Mouse (Mus musculus) MEL (cell line): Measurements from ENCODE around the gene Fxyd5. TPM values are rescaled to one million over a fixed set of nuclear protein-coding genes. Genes with fewer than 3 reads are reported as not detected.

Experiments
- DNase-seq: peaks from one replicate; pipeline ENCODE4 v3.0.0; 2011; ENCODE audit warnings: low read depth, low spot score
- H3K27ac ChIP-seq: 2 replicates; pipeline ENCODE4 v1.5.1; 2012; ENCODE audit warnings: low read depth, mild to moderate bottlenecking, control low read depth, low read length, moderate library complexity; ENCODE audit not compliant: control insufficient read depth
- H3K27me3 ChIP-seq, 2 experiments: fragments of 150-350 bp in 1 of 2; sonication (generic) in 1 of 2; 2 replicates each; pipeline ENCODE4 v1.6.1; 2012; ENCODE audit warnings: low read length in 2 of 2, mild to moderate bottlenecking in 2 of 2, improper control_type of control experiment in 1 of 2, moderate library complexity in 1 of 2; ENCODE audit not compliant: insufficient read depth in 2 of 2, control insufficient read depth in 1 of 2
- H3K36me3 ChIP-seq, 2 experiments: 2 replicates each; pipeline ENCODE4 v1.6.1; 2012 to 2014; ENCODE audit warnings: low read length in 2 of 2, improper control_type of control experiment in 1 of 2, inconsistent platforms in 1 of 2, mild to moderate bottlenecking in 1 of 2; ENCODE audit not compliant: insufficient read depth in 2 of 2, control insufficient read depth in 1 of 2
- H3K4me1 ChIP-seq, 2 experiments: fragments of 150-350 bp in 1 of 2; sonication (generic) in 1 of 2; 2 replicates each; pipeline ENCODE4 v1.6.1; 2012; ENCODE audit warnings: low read length in 2 of 2, improper control_type of control experiment in 1 of 2, mild to moderate bottlenecking in 1 of 2; ENCODE audit not compliant: insufficient read depth in 2 of 2, control insufficient read depth in 1 of 2
- H3K4me3 ChIP-seq, 2 experiments: fragments of 150-350 bp in 1 of 2; sonication (generic) in 1 of 2; 2 replicates each; pipeline ENCODE4 v1.5.1; 2012; ENCODE audit warnings: low read depth in 2 of 2, low read length in 2 of 2, mild to moderate bottlenecking in 2 of 2, moderate library complexity in 2 of 2, control low read depth in 1 of 2, improper control_type of control experiment in 1 of 2; ENCODE audit not compliant: control insufficient read depth in 1 of 2, insufficient read depth in 1 of 2
- H3K79me2 ChIP-seq: 2 replicates; pipeline ENCODE4 v1.6.1; 2012; ENCODE audit warnings: mild to moderate bottlenecking, low read length, moderate library complexity; ENCODE audit not compliant: control insufficient read depth, poor library complexity, insufficient read depth
- H3K9ac ChIP-seq: 2 replicates; pipeline ENCODE4 v1.6.1; 2012; ENCODE audit warnings: low read depth, mild to moderate bottlenecking, control low read depth, low read length, moderate library complexity; ENCODE audit not compliant: control insufficient read depth, poor library complexity, severe bottlenecking
- H3K9me3 ChIP-seq: fragments of 150-350 bp; sonication (generic); replicated peaks from 2 replicates; pipeline ENCODE4 v1.6.1; 2012; ENCODE audit warnings: mild to moderate bottlenecking, low read length, improper control_type of control experiment, moderate library complexity; ENCODE audit not compliant: insufficient read depth
- BHLHE40 ChIP-seq: IDR thresholded peaks from 2 replicates; pipeline ENCODE4 v1.6.1; 2012; ENCODE audit warnings: low read depth, mild to moderate bottlenecking, inconsistent platforms, low read length, improper control_type of control experiment, borderline replicate concordance
- CTCF ChIP-seq, 3 experiments: IDR thresholded peaks in 2 of 3; conservative IDR thresholded peaks in 1 of 3; 2 replicates each; pipeline ENCODE4 v1.5.1; 2011 to 2012; ENCODE audit warnings: low read length in 3 of 3, low read depth in 2 of 3, mild to moderate bottlenecking in 2 of 3, improper control_type of control experiment in 1 of 3, inconsistent platforms in 1 of 3, mixed read lengths in 1 of 3, moderate library complexity in 1 of 3; ENCODE audit not compliant: control insufficient read depth in 1 of 3, insufficient read depth in 1 of 3, poor library complexity in 1 of 3, severe bottlenecking in 1 of 3
- E2F4 ChIP-seq: IDR thresholded peaks from 2 replicates; pipeline ENCODE4 v1.6.1; 2011; ENCODE audit warnings: low read depth, low read length, improper control_type of control experiment, borderline replicate concordance
- ELF1 ChIP-seq: IDR thresholded peaks from 2 replicates; pipeline ENCODE4 v1.6.1; 2014; ENCODE audit warnings: low read depth, mild to moderate bottlenecking, inconsistent platforms, low read length, improper control_type of control experiment, moderate library complexity
- ETS1 ChIP-seq: IDR thresholded peaks from 2 replicates; pipeline ENCODE4 v1.6.1; 2012; ENCODE audit warnings: low read depth, mild to moderate bottlenecking, inconsistent platforms, low read length, improper control_type of control experiment, moderate library complexity
- GATA1 ChIP-seq: IDR thresholded peaks from 2 replicates; pipeline ENCODE4 v1.6.1; 2011; ENCODE audit warnings: low read depth, low read length, improper control_type of control experiment
- HCFC1 ChIP-seq: IDR thresholded peaks from 2 replicates; pipeline ENCODE4 v1.6.1; 2012; ENCODE audit warnings: low read depth, mild to moderate bottlenecking, inconsistent platforms, low read length, improper control_type of control experiment, moderate library complexity
- JUND ChIP-seq: IDR thresholded peaks from 2 replicates; pipeline ENCODE4 v1.6.1; 2011; ENCODE audit warnings: low read depth, mild to moderate bottlenecking, improper control_type of control experiment, low read length
- KAT2A ChIP-seq: conservative IDR thresholded peaks from 2 replicates; pipeline ENCODE4 v1.6.1; 2012; ENCODE audit warnings: low read depth, low read length, improper control_type of control experiment, inconsistent platforms
- MAFK ChIP-seq: IDR thresholded peaks from 2 replicates; pipeline ENCODE4 v1.6.1; 2011; ENCODE audit warnings: low read depth, mild to moderate bottlenecking, low read length, improper control_type of control experiment, borderline replicate concordance
- MAX ChIP-seq: IDR thresholded peaks from 2 replicates; pipeline ENCODE4 v1.6.1; 2011; ENCODE audit warnings: low read length, improper control_type of control experiment
- MAZ ChIP-seq: IDR thresholded peaks from 2 replicates; pipeline ENCODE4 v1.6.1; 2012; ENCODE audit warnings: low read depth, mild to moderate bottlenecking, inconsistent platforms, low read length, improper control_type of control experiment
- MEF2A ChIP-seq: IDR thresholded peaks from 2 replicates; pipeline ENCODE4 v1.6.1; 2014; ENCODE audit warnings: low read depth, mild to moderate bottlenecking, inconsistent platforms, low read length, improper control_type of control experiment; ENCODE audit not compliant: poor library complexity, insufficient replicate concordance, severe bottlenecking; ENCODE audit errors: extremely low read depth
- MYB ChIP-seq: IDR thresholded peaks from 2 replicates; pipeline ENCODE4 v1.6.1; 2011; ENCODE audit warnings: mild to moderate bottlenecking, low read depth, low read length, improper control_type of control experiment
- NELFE ChIP-seq: IDR thresholded peaks from 2 replicates; pipeline ENCODE4 v1.6.1; 2011; ENCODE audit warnings: low read depth, low read length, improper control_type of control experiment
- POLR2A ChIP-seq, 2 experiments: IDR thresholded peaks; 2 replicates each; pipeline ENCODE4 v1.6.1; 2011 to 2012; ENCODE audit warnings: low read length in 2 of 2, mild to moderate bottlenecking in 2 of 2, control low read depth in 1 of 2, improper control_type of control experiment in 1 of 2, low read depth in 1 of 2, moderate library complexity in 1 of 2; ENCODE audit not compliant: control insufficient read depth in 1 of 2, insufficient read depth in 1 of 2, poor library complexity in 1 of 2
- POLR2AphosphoS2 ChIP-seq: IDR thresholded peaks from 2 replicates; pipeline ENCODE4 v1.6.1; 2011; ENCODE audit warnings: low read length, improper control_type of control experiment
- POLR2AphosphoS5 ChIP-seq: IDR thresholded peaks from 2 replicates; pipeline ENCODE4 v1.6.1; 2012; ENCODE audit warnings: low read depth, borderline replicate concordance, mild to moderate bottlenecking, inconsistent platforms, low read length, moderate library complexity, mixed read lengths
- RAD21 ChIP-seq: IDR thresholded peaks from 2 replicates; pipeline ENCODE4 v1.6.1; 2011; ENCODE audit warnings: mild to moderate bottlenecking, low read depth, low read length, improper control_type of control experiment
- RCOR1 ChIP-seq: IDR thresholded peaks from 2 replicates; pipeline ENCODE4 v1.6.1; 2012; ENCODE audit warnings: low read depth, mild to moderate bottlenecking, inconsistent platforms, low read length, improper control_type of control experiment
- SIN3A ChIP-seq: IDR thresholded peaks from 2 replicates; pipeline ENCODE4 v1.6.1; 2012; ENCODE audit warnings: low read length, improper control_type of control experiment, inconsistent platforms
- SMC3 ChIP-seq: IDR thresholded peaks from 2 replicates; pipeline ENCODE4 v1.6.1; 2011; ENCODE audit warnings: low read depth, low read length, improper control_type of control experiment
- TAL1 ChIP-seq: IDR thresholded peaks from 2 replicates; pipeline ENCODE4 v1.6.1; 2012; ENCODE audit warnings: mild to moderate bottlenecking, inconsistent platforms, low read length, moderate library complexity, mixed read lengths
- TBP ChIP-seq: IDR thresholded peaks from 2 replicates; pipeline ENCODE4 v1.8.0; 2011; ENCODE audit warnings: low read depth, low read length, improper control_type of control experiment
- TCF12 ChIP-seq: IDR thresholded peaks from 2 replicates; pipeline ENCODE4 v1.6.1; 2014; ENCODE audit warnings: low read depth, mild to moderate bottlenecking, inconsistent platforms, low read length, improper control_type of control experiment, moderate library complexity
- USF1 ChIP-seq: IDR thresholded peaks from 2 replicates; pipeline ENCODE4 v1.6.1; 2014; ENCODE audit warnings: low read depth, mild to moderate bottlenecking, inconsistent platforms, low read length, improper control_type of control experiment, moderate library complexity
- USF2 ChIP-seq, 2 experiments: IDR thresholded peaks; 2 replicates each; pipeline ENCODE4 v1.6.1; 2011 to 2012; ENCODE audit warnings: improper control_type of control experiment in 2 of 2, low read length in 2 of 2, borderline replicate concordance in 1 of 2, inconsistent platforms in 1 of 2, low read depth in 1 of 2, mild to moderate bottlenecking in 1 of 2; ENCODE audit not compliant: insufficient read depth in 1 of 2
- ZC3H11A ChIP-seq: IDR thresholded peaks from 2 replicates; pipeline ENCODE4 v1.6.1; 2012; ENCODE audit warnings: low read depth, mild to moderate bottlenecking, inconsistent platforms, low read length, improper control_type of control experiment
- ZNF384 ChIP-seq: IDR thresholded peaks from 2 replicates; pipeline ENCODE4 v1.6.1; 2012; ENCODE audit warnings: low read depth, mild to moderate bottlenecking, inconsistent platforms, low read length, improper control_type of control experiment
- polyA plus RNA-seq, 2 experiments: library from polyadenylated mRNA; stranded (reverse) in 1 of 2; unstranded in 1 of 2; fragments of >175 nt in 1 of 2; fragments of >200 nt in 1 of 2; gene quantifications; 2 replicates each; pipeline versions ENCODE4 v1.2.1 to v1.2.4; 2012; ENCODE audit warnings: low replicate concordance in 2 of 2, low read depth in 1 of 2; ENCODE audit not compliant: insufficient read length in 2 of 2, insufficient read depth in 1 of 2, missing spikeins in 1 of 2
- total RNA-seq: library from RNA; depleted of rRNA; stranded (reverse); fragments of 300-350 nt; gene quantifications from 2 replicates; pipeline ENCODE4 v1.2.3, GENCODE M21; 2012

The Fxyd5 gene
- total and polyA plus RNA-seq, 3 experiments: 39.4 to 57.5 TPM; not detected in 1

GRCm38 (mm10) chr7:31084140-31084539 lies 41.9 kb upstream of the Fxyd5 start:
- Histone ChIP-seq H3K27ac (no peak overlapping the region), H3K9me3 (no peaks in the 10 kb centered on the region), H3K4me1 (no peaks in the 10 kb centered on the region), H3K4me3 (no peak overlapping the region), H3K27me3 (peaks cover 3 to 11% of the 10 kb centered on the region in 2 experiments), H3K36me3 (no peaks in the 10 kb centered on the region), H3K9ac (no peak overlapping the region), H3K79me2 (no peaks in the 10 kb centered on the region)
- no peak for DNase-seq
- TF ChIP-seq RAD21: no peak
- no peak for TF ChIP-seq ELF1
- TF ChIP-seq TBP: no peak
- no peak for TF ChIP-seq GATA1
- TF ChIP-seq MYB: no peak
- TF ChIP-seq HCFC1: no peak
- TF ChIP-seq SMC3: no peak
- no peak for TF ChIP-seq POLR2AphosphoS5
- TF ChIP-seq CTCF (IDR thresholded peaks at IDR 0.05 in 2 of 3, conservative IDR thresholded peaks at IDR 0.05 in 1 of 3; ENCODE audit: control insufficient read depth in 1 of 3, insufficient read depth in 1 of 3, low read depth in 2 of 3, low read length in 3 of 3, poor library complexity in 1 of 3, severe bottlenecking in 1 of 3): no peak
- TF ChIP-seq ZC3H11A: no peak
- TF ChIP-seq MEF2A: no peak
- TF ChIP-seq MAZ: no peak
- no peak for TF ChIP-seq ETS1
- no peak for TF ChIP-seq USF2 (IDR thresholded peaks at IDR 0.05; ENCODE audit: borderline replicate concordance in 1 of 2, insufficient read depth in 1 of 2, low read depth in 1 of 2, low read length in 2 of 2)
- TF ChIP-seq USF1: no peak
- no peak for TF ChIP-seq TAL1

- no peak for TF ChIP-seq E2F4
- TF ChIP-seq NELFE: no peak
- TF ChIP-seq MAFK: no peak
- TF ChIP-seq ZNF384: no peak
- no peak for TF ChIP-seq POLR2AphosphoS2
- TF ChIP-seq BHLHE40: no peak
- TF ChIP-seq ELF1: no peak
- no peak for TF ChIP-seq ETS1
- TF ChIP-seq MAX: no peak
- TF ChIP-seq HCFC1: no peak
- no peak for TF ChIP-seq JUND
- TF ChIP-seq POLR2AphosphoS5: no peak
- no peak for TF ChIP-seq POLR2A (IDR thresholded peaks at IDR 0.05; ENCODE audit: control insufficient read depth in 1 of 2, insufficient read depth in 1 of 2, low read depth in 1 of 2, low read length in 2 of 2, poor library complexity in 1 of 2)
- no peak for TF ChIP-seq RCOR1
- TF ChIP-seq TCF12: no peak
- TF ChIP-seq SIN3A: no peak
- no peak for TF ChIP-seq KAT2A
- TF ChIP-seq CTCF (IDR thresholded peaks at IDR 0.05 in 2 of 3, conservative IDR thresholded peaks at IDR 0.05 in 1 of 3; ENCODE audit: control insufficient read depth in 1 of 3, insufficient read depth in 1 of 3, low read depth in 2 of 3, low read length in 3 of 3, poor library complexity in 1 of 3, severe bottlenecking in 1 of 3): no peak
- TF ChIP-seq ZC3H11A: no peak
- Histone ChIP-seq H3K4me3 (no peak overlapping the region), H3K27ac (no peak overlapping the region), H3K9ac (no peak overlapping the region), H3K79me2 (no peaks in the 10 kb centered on the region), H3K27me3 (peaks cover 3 to 11% of the 10 kb centered on the region in 2 experiments), H3K9me3 (no peaks in the 10 kb centered on the region), H3K36me3 (no peaks in the 10 kb centered on the region), H3K4me1 (no peaks in the 10 kb centered on the region)
- DNase-seq: no peak
Measured at GRCm38 (mm10) chr7:31082831-31083588, 40.7 kb upstream of the Fxyd5 start.
